Mouse (Mus musculus) erythroblast, embryonic 14.5 days (primary cell): ENCODE data around the gene Tuba3b.

ENCODE experiments used
- GATA1 ChIP-seq: IDR thresholded peaks from 2 replicates; pipeline ENCODE4 v1.6.1; 2012; ENCODE audit warnings: low read length, inconsistent platforms, mixed read lengths
- TAL1 ChIP-seq: IDR thresholded peaks from 3 replicates; pipeline ENCODE4 v1.6.1; 2012; ENCODE audit warnings: low read length, inconsistent platforms, mixed read lengths

- TF ChIP-seq TAL1 (no peak), GATA1 (no peak)
Observed at GRCm38 (mm10) chr6:145595905-145596304, 19.7 kb upstream of the Tuba3b start.
